Mouse (Mus musculus): ENCODE results near the gene Spdye4c. TPM values are rescaled to one million over a fixed set of nuclear protein-coding genes. Genes with fewer than 3 reads are reported as not detected.

Gene Spdye4c
- polyA plus RNA-seq, 1 experiment: not detected

- H3K36me3 ChIP-seq (ENCODE audit: control insufficient read depth, insufficient read depth): peaks cover 71% of the 10 kb centered on the region
- H3K27me3 ChIP-seq (ENCODE audit: control insufficient read depth, insufficient read depth, insufficient read length): no peaks in the 10 kb centered on the region
- no peaks in the 10 kb centered on the region for H3K79me2 ChIP-seq (ENCODE audit: control insufficient read depth, insufficient read depth)
- no peak overlapping the region for H3K4me3 ChIP-seq
- H3ac ChIP-seq (ENCODE audit: control insufficient read depth, insufficient read length): no peak overlapping the region
- no peak for TF ChIP-seq MYOD1 (IDR thresholded peaks at IDR 0.05; ENCODE audit: control insufficient read depth in 1 of 3, insufficient read length in 2 of 3, low read depth in 2 of 3)
- TF ChIP-seq MAX (IDR thresholded peaks at IDR 0.05; ENCODE audit: low read depth): no peak
- no peak for TF ChIP-seq POLR2AphosphoS2 (IDR thresholded peaks at IDR 0.05; ENCODE audit: insufficient read length, low read depth)
- no peak for TF ChIP-seq E2F4 (IDR thresholded peaks at IDR 0.05; ENCODE audit: insufficient read depth)
- no peak for TF ChIP-seq REST (IDR thresholded peaks at IDR 0.05; ENCODE audit: insufficient read depth, insufficient read length)
- no peak for TF ChIP-seq TCF3 (IDR thresholded peaks at IDR 0.05; ENCODE audit: insufficient read length, low read depth)
- TF ChIP-seq TCF12 (IDR thresholded peaks at IDR 0.05; ENCODE audit: insufficient read depth, poor library complexity, severe bottlenecking): no peak
- no peak for TF ChIP-seq MYOG (IDR thresholded peaks at IDR 0.05; ENCODE audit: control insufficient read depth in 1 of 3, insufficient read depth in 1 of 3, insufficient read length in 2 of 3, low read depth in 2 of 3)
- no peak for TF ChIP-seq USF1 (IDR thresholded peaks at IDR 0.05; ENCODE audit: low read depth)
- no peak for TF ChIP-seq POLR2A (IDR thresholded peaks at IDR 0.05; ENCODE audit: insufficient read length, low read depth)
- H3K4me2 ChIP-seq (ENCODE audit: low read depth): no peak overlapping the region
Observed at GRCm38 (mm10) chr2:128613365-128613764, 22.4 kb downstream of the Spdye4c start.

GRCm38 (mm10) chr2:128615366-128615765, 24.4 kb downstream of the Spdye4c start:
- Histone ChIP-seq H3K36me3 (ENCODE audit: control insufficient read depth, insufficient read depth) (peaks cover 84% of the 10 kb centered on the region), H3K79me2 (ENCODE audit: control insufficient read depth, insufficient read depth) (no peaks in the 10 kb centered on the region), H3K4me3 (no peak overlapping the region), H3K4me2 (ENCODE audit: low read depth) (no peak overlapping the region), H3ac (ENCODE audit: control insufficient read depth, insufficient read length) (no peak overlapping the region), H3K27me3 (ENCODE audit: control insufficient read depth, insufficient read depth, insufficient read length) (no peaks in the 10 kb centered on the region)
- TF ChIP-seq TCF12 (IDR thresholded peaks at IDR 0.05; ENCODE audit: insufficient read depth, poor library complexity, severe bottlenecking) (no peak), SRF (IDR thresholded peaks at IDR 0.05; ENCODE audit: control insufficient read depth, insufficient read length, low read depth) (no peak), TCF3 (IDR thresholded peaks at IDR 0.05; ENCODE audit: insufficient read length, low read depth) (no peak), MAX (IDR thresholded peaks at IDR 0.05; ENCODE audit: low read depth) (no peak), USF1 (IDR thresholded peaks at IDR 0.05; ENCODE audit: low read depth) (no peak), POLR2AphosphoS2 (IDR thresholded peaks at IDR 0.05; ENCODE audit: insufficient read length, low read depth) (no peak), MYOG (IDR thresholded peaks at IDR 0.05; ENCODE audit: control insufficient read depth in 1 of 3, insufficient read depth in 1 of 3, insufficient read length in 2 of 3, low read depth in 2 of 3) (no peak), POLR2A (IDR thresholded peaks at IDR 0.05; ENCODE audit: insufficient read length, low read depth) (no peak)

- TF ChIP-seq MAX (IDR thresholded peaks at IDR 0.05; ENCODE audit: low read depth): no peak
- no peak for TF ChIP-seq TCF3 (IDR thresholded peaks at IDR 0.05; ENCODE audit: insufficient read length, low read depth)
- TF ChIP-seq CEBPB (IDR thresholded peaks at IDR 0.05; ENCODE audit: insufficient read depth, poor library complexity, severe bottlenecking): no peak
- TF ChIP-seq SRF (IDR thresholded peaks at IDR 0.05; ENCODE audit: control insufficient read depth, insufficient read length, low read depth): no peak
- TF ChIP-seq POLR2A (IDR thresholded peaks at IDR 0.05; ENCODE audit: insufficient read length, low read depth): no peak
- no peak for TF ChIP-seq E2F4 (IDR thresholded peaks at IDR 0.05; ENCODE audit: insufficient read depth)
- no peak for TF ChIP-seq USF1 (IDR thresholded peaks at IDR 0.05; ENCODE audit: low read depth)
- no peak for TF ChIP-seq MYOG (IDR thresholded peaks at IDR 0.05; ENCODE audit: control insufficient read depth in 1 of 3, insufficient read depth in 1 of 3, insufficient read length in 2 of 3, low read depth in 2 of 3)
- no peak for TF ChIP-seq MYOD1 (IDR thresholded peaks at IDR 0.05; ENCODE audit: control insufficient read depth in 1 of 3, insufficient read length in 2 of 3, low read depth in 2 of 3)
- no peak for TF ChIP-seq REST (IDR thresholded peaks at IDR 0.05; ENCODE audit: insufficient read depth, insufficient read length)
- TF ChIP-seq POLR2AphosphoS2 (IDR thresholded peaks at IDR 0.05; ENCODE audit: insufficient read length, low read depth): no peak
- TF ChIP-seq TCF12 (IDR thresholded peaks at IDR 0.05; ENCODE audit: insufficient read depth, poor library complexity, severe bottlenecking): no peak
Observed at GRCm38 (mm10) chr2:128620578-128620977, 29.6 kb downstream of the Spdye4c start.

More at GRCm38 (mm10) chr2:128620578-128620977, 29.6 kb downstream of the Spdye4c start:
- H3K4me2 ChIP-seq (ENCODE audit: low read depth): no peak overlapping the region
- H3ac ChIP-seq (ENCODE audit: control insufficient read depth, insufficient read length): no peak overlapping the region
- peaks cover 77% of the 10 kb centered on the region for H3K36me3 ChIP-seq (ENCODE audit: control insufficient read depth, insufficient read depth)
- H3K4me3 ChIP-seq: no peak overlapping the region
- no peaks in the 10 kb centered on the region for H3K27me3 ChIP-seq (ENCODE audit: control insufficient read depth, insufficient read depth, insufficient read length)
- H3K79me2 ChIP-seq (ENCODE audit: control insufficient read depth, insufficient read depth): no peaks in the 10 kb centered on the region

Other genes with a start within 250 kb of the Spdye4c start
- 36.4 TPM for gene Anapc1, start 96.2 kb downstream of the Spdye4c start, polyA plus RNA-seq (2012; fragmentation: generic; extraction: Trizol)
- 0.89 TPM for gene Mertk, start 107.7 kb downstream of the Spdye4c start, polyA plus RNA-seq (2012; fragmentation: generic; extraction: Trizol)
- 5.4 TPM for gene Tmem87b, start 226.9 kb downstream of the Spdye4c start, polyA plus RNA-seq (2012; fragmentation: generic; extraction: Trizol)

Measured in myocyte (in vitro differentiated cells).